Mouse (Mus musculus): ENCODE data around the gene Cks1brt. TPM values are rescaled to one million over a fixed set of nuclear protein-coding genes. Genes with fewer than 3 reads are reported as not detected.

Cks1brt gene
- not detected in 4 replicates for total RNA-seq (2023)

DNA sequence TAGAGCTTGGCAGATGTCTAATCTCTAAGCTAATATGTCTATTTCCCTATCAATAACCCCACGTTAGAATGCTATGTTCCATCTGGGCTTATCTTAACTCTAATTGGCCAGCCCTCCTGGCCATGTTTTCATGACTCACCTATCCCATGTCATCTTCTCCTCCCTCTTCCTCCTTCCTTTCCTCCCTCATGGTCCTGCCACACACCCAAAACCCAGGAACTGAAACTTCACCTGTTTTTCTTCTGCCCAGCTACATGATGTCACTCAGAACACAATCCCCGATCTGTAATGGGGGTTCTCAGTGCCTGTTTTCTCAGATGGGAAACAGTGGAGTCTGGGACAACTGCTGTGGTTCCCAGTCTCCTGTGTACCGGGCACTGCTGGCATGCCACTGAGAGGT, at the start of gene Cks1brt:
Gene Cks1brt, plus strand, starts transcription at position 301 of the 400 bp plus-strand sequence.

DNA sequence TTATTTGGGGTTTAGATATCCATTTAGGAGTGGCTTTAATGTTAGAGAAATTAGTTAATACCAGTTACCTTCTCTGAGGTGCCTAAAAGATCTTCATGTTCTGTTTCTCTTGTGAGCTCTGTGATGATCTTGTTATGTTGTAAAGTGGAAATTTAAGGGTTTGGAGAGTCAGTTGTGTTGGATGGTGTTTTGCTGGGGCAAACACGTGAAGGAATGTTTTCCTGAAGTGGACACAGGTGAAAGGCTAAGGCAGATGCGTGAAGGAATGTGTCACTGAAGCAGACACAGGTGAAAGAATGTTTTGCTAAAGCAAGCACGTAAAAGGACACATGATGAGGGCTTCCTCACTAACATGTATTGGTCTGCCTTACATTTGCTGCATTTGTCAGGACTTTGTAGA, 28.7 kb upstream of the Cks1brt start, which contains the start of gene Zfp791:
Gene Zfp791, minus strand, starts transcription at position 101 of the 400 bp plus-strand sequence.

Other genes starting within 250 kb of the Cks1brt start
- gene Klf1, start 250.0 kb upstream of the Cks1brt start, total RNA-seq (2023), result 0.39 TPM in 1 of 4 replicates, not detected in the others
- gene Dnase2a, start 243.4 kb upstream of the Cks1brt start, total RNA-seq (2023), result 56.5 to 67.9 TPM (median 65.7 TPM) in 4 replicates
- gene Mast1, start 214.6 kb upstream of the Cks1brt start, total RNA-seq (2023), result 0.18 to 0.44 TPM (median 0.31 TPM) in 4 replicates
- not detected in 4 replicates for gene Rtbdn, start 204.9 kb upstream of the Cks1brt start, total RNA-seq (2023)
- gene Gm49661, start 182.5 kb upstream of the Cks1brt start, total RNA-seq (2023), result 3.3 TPM in 1 of 4 replicates, not detected in the others
- gene Prdx2, start 182.3 kb upstream of the Cks1brt start, total RNA-seq (2023), result 55.0 to 57.2 TPM (median 55.6 TPM) in 4 replicates
- 24.0 to 35.1 TPM (median 26.0 TPM) in 4 replicates for gene Rnaseh2a, start 182.2 kb upstream of the Cks1brt start, total RNA-seq (2023)
- gene Junb, start 173.2 kb upstream of the Cks1brt start, total RNA-seq (2023), result 1,593 to 1,983 TPM (median 1,752 TPM) in 4 replicates
- 6.7 to 9.1 TPM (median 8.3 TPM) in 4 replicates for gene Hook2, start 161.3 kb upstream of the Cks1brt start, total RNA-seq (2023)
- not detected in 4 replicates for gene Best2, start 137.4 kb upstream of the Cks1brt start, total RNA-seq (2023)
- 80.7 to 99.0 TPM (median 92.9 TPM) in 4 replicates for gene Asna1, start 126.6 kb upstream of the Cks1brt start, total RNA-seq (2023)
- gene Trir, start 125.1 kb upstream of the Cks1brt start, total RNA-seq (2023), result 194 to 214 TPM (median 210 TPM) in 4 replicates
- gene Tnpo2, start 115.0 kb upstream of the Cks1brt start, total RNA-seq (2023), result 44.5 to 50.5 TPM (median 46.9 TPM) in 4 replicates
- gene Fbxw9, start 91.9 kb upstream of the Cks1brt start, total RNA-seq (2023), result 12.9 to 16.5 TPM (median 14.4 TPM) in 4 replicates
- gene Gm5741, start 83.9 kb upstream of the Cks1brt start, total RNA-seq (2023), result not detected in 4 replicates
- gene Dhps, start 80.2 kb upstream of the Cks1brt start, total RNA-seq (2023), result 123 to 148 TPM (median 135 TPM) in 4 replicates
- gene Wdr83os, start 71.2 kb upstream of the Cks1brt start, total RNA-seq (2023), result 43.4 to 52.3 TPM (median 47.1 TPM) in 4 replicates
- 11.1 to 22.3 TPM (median 15.6 TPM) in 4 replicates for gene Wdr83, start 70.6 kb upstream of the Cks1brt start, total RNA-seq (2023)
- gene Man2b1, start 68.7 kb upstream of the Cks1brt start, total RNA-seq (2023), result 152 to 159 TPM (median 155 TPM) in 4 replicates
- not detected in 4 replicates for gene Zfp791, start 28.8 kb upstream of the Cks1brt start, total RNA-seq (2023)
- not detected in 4 replicates for gene Olfr371, start 74.1 kb downstream of the Cks1brt start, total RNA-seq (2023)
- gene Orc6, start 147.7 kb downstream of the Cks1brt start, total RNA-seq (2023), result 29.2 to 34.4 TPM (median 33.0 TPM) in 4 replicates
- gene Vps35, start 147.9 kb downstream of the Cks1brt start, total RNA-seq (2023), result 73.7 to 74.9 TPM (median 74.4 TPM) in 4 replicates
- not detected in 4 replicates for gene Mylk3, start 234.4 kb downstream of the Cks1brt start, total RNA-seq (2023)